Mouse (Mus musculus) large intestine, adult 2 months (tissue): ENCODE data around the gene Zfhx3. TPM values are rescaled to one million over a fixed set of nuclear protein-coding genes. Genes with fewer than 3 reads are reported as not detected.

ENCODE experiments used
- DNase-seq: peaks from one replicate; pipeline ENCODE4 v3.0.0-alpha.2; 2012; ENCODE audit warnings: low read depth, low spot score
- WGBS: fragments of 180-500 bp; shearing (Covaris S2); methylation state at CpG from one replicate; pipeline ENCODE4 v1.1.7; 2018; 5-methylcytosine and 5-hydroxymethylcytosine counted together
- polyA plus RNA-seq: library from polyadenylated mRNA; depleted of rRNA; stranded (reverse); fragments of >200 nt; gene quantifications from 2 replicates; pipeline ENCODE4 v1.2.3, GENCODE M21; 2012

The Zfhx3 gene
- polyA plus RNA-seq, 1 experiment = 0.95 TPM

- DNase-seq = no peak
- WGBS = 80% methylated on average over 15 of the region's 15 CpGs
Observed at GRCm38 (mm10) chr8:108827428-108827827, 885.0 kb downstream of the Zfhx3 start.

- 62% methylated on average over 12 of the region's 12 CpGs for WGBS
- DNase-seq = no peak
Observed at GRCm38 (mm10) chr8:108829305-108829717, 886.9 kb downstream of the Zfhx3 start.

GRCm38 (mm10) chr8:108835143-108835542 lies 892.7 kb downstream of the Zfhx3 start:
- WGBS = 88% methylated on average over 11 of the region's 11 CpGs
- DNase-seq = no peak

GRCm38 (mm10) chr8:108837788-108838187 lies 895.3 kb downstream of the Zfhx3 start:
- DNase-seq = no peak
- 55% methylated on average over 10 of the region's 10 CpGs for WGBS

GRCm38 (mm10) chr8:108838761-108839160 lies 896.3 kb downstream of the Zfhx3 start:
- WGBS = 90% methylated on average over 6 of the region's 6 CpGs
- no peak for DNase-seq

- WGBS = 81% methylated on average over 5 of the region's 5 CpGs
- DNase-seq = no peak
Observed at GRCm38 (mm10) chr8:108842307-108842706, 899.9 kb downstream of the Zfhx3 start.

GRCm38 (mm10) chr8:108846174-108846573 lies 903.7 kb downstream of the Zfhx3 start:
- no peak for DNase-seq
- 81% methylated on average over 6 of the region's 6 CpGs for WGBS

GRCm38 (mm10) chr8:108846827-108847226 lies 904.4 kb downstream of the Zfhx3 start:
- DNase-seq = no peak
- WGBS = 62% methylated on average over 11 of the region's 11 CpGs

GRCm38 (mm10) chr8:108847356-108847755 lies 904.9 kb downstream of the Zfhx3 start:
- DNase-seq = peak; percentile 21
- WGBS = 30% methylated on average over 2 of the region's 2 CpGs

- no peak for DNase-seq
- 59% methylated on average over 3 of the region's 3 CpGs for WGBS
Observed at GRCm38 (mm10) chr8:108848484-108848883, 906.0 kb downstream of the Zfhx3 start.

- 85% methylated on average over 10 of the region's 10 CpGs for WGBS
- no peak for DNase-seq
Observed at GRCm38 (mm10) chr8:108853028-108853427, 910.6 kb downstream of the Zfhx3 start.

GRCm38 (mm10) chr8:108854444-108855102 lies 912.1 kb downstream of the Zfhx3 start:
- WGBS = 82% methylated on average over 12 of the region's 12 CpGs
- no peak for DNase-seq

GRCm38 (mm10) chr8:108859001-108859400 lies 916.6 kb downstream of the Zfhx3 start:
- 89% methylated on average over 8 of the region's 8 CpGs for WGBS
- no peak for DNase-seq

GRCm38 (mm10) chr8:108859983-108860382 lies 917.5 kb downstream of the Zfhx3 start:
- WGBS = 71% methylated on average over 9 of the region's 9 CpGs
- DNase-seq = no peak

GRCm38 (mm10) chr8:108863440-108863839 lies 921.0 kb downstream of the Zfhx3 start:
- no peak for DNase-seq
- WGBS = 94% methylated on average over 10 of the region's 10 CpGs

- 89% methylated on average over 7 of the region's 7 CpGs for WGBS
- no peak for DNase-seq
Observed at GRCm38 (mm10) chr8:108866430-108866829, 924.0 kb downstream of the Zfhx3 start.

GRCm38 (mm10) chr8:108867482-108868258 lies 925.2 kb downstream of the Zfhx3 start:
- peak; percentile 68 for DNase-seq

GRCm38 (mm10) chr8:108868259-108869090 lies 926.0 kb downstream of the Zfhx3 start:
- no peak for DNase-seq
- 74% methylated on average over 14 of the region's 14 CpGs for WGBS

More at GRCm38 (mm10) chr8:108867482-108868258, 925.2 kb downstream of the Zfhx3 start:
- WGBS = 67% methylated on average over 13 of the region's 13 CpGs

GRCm38 (mm10) chr8:108869420-108869819 lies 927.0 kb downstream of the Zfhx3 start:
- DNase-seq = no peak
- 71% methylated on average over 3 of the region's 3 CpGs for WGBS

GRCm38 (mm10) chr8:108869935-108870334 lies 927.5 kb downstream of the Zfhx3 start:
- 77% methylated on average over 5 of the region's 5 CpGs for WGBS
- no peak for DNase-seq
